Comparison of ENCODE assay signal across 9 mouse cellular contexts in genomic region chr7:19184758-19185157, GRCm38 (mm10). TPM values are rescaled to one million over a fixed set of nuclear protein-coding genes. Genes with fewer than 3 reads are reported as not detected.
DNase-seq lines count a peak whose midpoint lies in the region; ATAC-seq and TF ChIP-seq lines count a peak whose summit lies in the region.
"Had no signal": no experiment of that assay in that cellular context is flagged by ENCODE, and none has a peak within 500 bp of the region (broad histone marks: within the 10 kb centered on the region; RNA-seq: fewer than 3 reads in every experiment).

No protein-coding gene starts in this region.

- intact Hi-C loops in left cerebral cortex, adult 2 months (cut with DNase I) = no loop called here
- intact Hi-C loops in left cerebral cortex, postnatal 36 days (cut with DNase I) = no loop called here

- no peaks in the 10 kb centered on the region for H3K9me3 ChIP-seq in forebrain, embryonic 11.5 days (ENCODE audit: control insufficient read depth, low read length)
- H3K9me3 ChIP-seq in neural tube, embryonic 15.5 days (replicated peaks) = no peaks in the 10 kb centered on the region
- H3K9me3 ChIP-seq: megakaryocyte, embryonic 14.5 days had no signal

- no peak for DNase-seq in left cerebral cortex, adult 2 months (ENCODE audit: extremely low spot score in 1 of 2, low spot score in 2 of 2)
- no peak for DNase-seq in left cerebral cortex, adult 9 months (ENCODE audit: low spot score in 2 of 2)
- peak; percentile 73 for DNase-seq in forebrain, embryonic 11.5 days (ENCODE audit: low spot score)
- DNase-seq in kidney, adult 18-20 months = peak; percentile 41
- no peak for DNase-seq in ovary, postnatal 14 days (ENCODE audit: low spot score)
- DNase-seq in left cerebral cortex, postnatal 36 days (ENCODE audit: low spot score in 2 of 2) = no peak

- H3K4me3 ChIP-seq in left cerebral cortex, adult 2 months = no peak overlapping the region
- no peak overlapping the region for H3K4me3 ChIP-seq in forebrain, embryonic 11.5 days (ENCODE audit: low read depth, low read length)
- H3K4me3 ChIP-seq in neural tube, embryonic 15.5 days (replicated peaks) = no peak overlapping the region
- H3K4me3 ChIP-seq: gastrocnemius, adult 2 months; megakaryocyte, embryonic 14.5 days had no signal

- no peak for TF ChIP-seq CTCF in left cerebral cortex, adult 2 months (IDR thresholded peaks at IDR 0.05)

- no peak overlapping the region for H3K4me2 ChIP-seq in forebrain, embryonic 11.5 days (ENCODE audit: low read depth, low read length, severe bottlenecking)
- H3K4me2 ChIP-seq in neural tube, embryonic 15.5 days = no peak overlapping the region

- no peaks in the 10 kb centered on the region for H3K36me3 ChIP-seq in forebrain, embryonic 11.5 days (ENCODE audit: control insufficient read depth, insufficient read depth, low read length)
- H3K36me3 ChIP-seq in neural tube, embryonic 15.5 days = peaks cover 45% of the 10 kb centered on the region

- ATAC-seq in forebrain, embryonic 11.5 days (replicated peaks; ENCODE audit: low FRiP score) = peak; percentile 23; the same call in 1 of the 2 replicates
- ATAC-seq in neural tube, embryonic 15.5 days (ENCODE audit: low FRiP score) = peak; percentile 32; the same call in 1 of the 2 replicates

- WGBS in forebrain, embryonic 11.5 days = 85% methylated on average over 6 of the region's 6 CpGs
- WGBS in neural tube, embryonic 15.5 days = 45% methylated on average over 6 of the region's 6 CpGs

- H3K27me3 ChIP-seq in forebrain, embryonic 11.5 days (ENCODE audit: control insufficient read depth, insufficient read depth, low read length) = peaks cover 8% of the 10 kb centered on the region
- peaks cover 10% of the 10 kb centered on the region for H3K27me3 ChIP-seq in neural tube, embryonic 15.5 days (replicated peaks)
- H3K27me3 ChIP-seq: megakaryocyte, embryonic 14.5 days had no signal

- H3K4me1 ChIP-seq in forebrain, embryonic 11.5 days (replicated peaks; ENCODE audit: control insufficient read depth, insufficient read depth, low read length) = peaks cover 5% of the 10 kb centered on the region
- peaks cover 27% of the 10 kb centered on the region for H3K4me1 ChIP-seq in neural tube, embryonic 15.5 days

- H3K9ac ChIP-seq in forebrain, embryonic 11.5 days (ENCODE audit: low read length) = no peak overlapping the region
- no peak overlapping the region for H3K9ac ChIP-seq in neural tube, embryonic 15.5 days (replicated peaks)

- peak overlapping the region; percentile 71 for H3K27ac ChIP-seq in left cerebral cortex, adult 2 months
- peak overlapping the region; percentile 55 for H3K27ac ChIP-seq in forebrain, embryonic 11.5 days (ENCODE audit: low read depth, low read length)
- peak overlapping the region; percentile 57; the same call in 1 of the 2 replicates for H3K27ac ChIP-seq in neural tube, embryonic 15.5 days (replicated peaks)
- H3K27ac ChIP-seq: gastrocnemius, adult 2 months had no signal

RNA-seq across cellular contexts. Expression of gene Eml2, which starts 8.5 kb away (rescaled TPM):
- 100 to 1,000 TPM; 131 to 138 TPM for total RNA-seq in left cerebral cortex, adult 2 months (2021)
- 2.0 and 2.1 TPM in 2 replicates for polyA plus RNA-seq in forebrain, embryonic 11.5 days (2014; fragmentation: Nextera tagmentation; extraction: Ambion mirVana)
- 11.6 and 13.3 TPM in 2 replicates for polyA plus RNA-seq in neural tube, embryonic 15.5 days (2015; fragmentation: Nextera tagmentation; extraction: Ambion mirVana)
- 100 to 1,000 TPM; 124 to 156 TPM for total RNA-seq in left cerebral cortex, postnatal 36 days (2021)

RNA-seq across cellular contexts. Expression of gene Gipr, which starts 18.8 kb away (rescaled TPM):
- 1 to 10 TPM; 1.8 to 1.9 TPM for total RNA-seq in left cerebral cortex, adult 2 months (2021)
- polyA plus RNA-seq in forebrain, embryonic 11.5 days (2014; fragmentation: Nextera tagmentation; extraction: Ambion mirVana) = 0.56 and 0.75 TPM in 2 replicates
- polyA plus RNA-seq in neural tube, embryonic 15.5 days (2015; fragmentation: Nextera tagmentation; extraction: Ambion mirVana) = 1.2 and 2.1 TPM in 2 replicates
- 1 to 10 TPM in 1 of 2 experiments, under 1 TPM in 1; 0.89 to 2.6 TPM for total RNA-seq in left cerebral cortex, postnatal 36 days (2021)
- total RNA-seq: gastrocnemius, adult 2 months had no signal

RNA-seq across cellular contexts. Expression of gene Gpr4, which starts 27.6 kb away (rescaled TPM):
- total RNA-seq in left cerebral cortex, adult 2 months (2021) = 1 to 10 TPM; 2.4 to 3.8 TPM
- polyA plus RNA-seq in forebrain, embryonic 11.5 days (2014; fragmentation: Nextera tagmentation; extraction: Ambion mirVana) = 1.6 and 2.5 TPM in 2 replicates
- 3.1 and 3.3 TPM in 2 replicates for polyA plus RNA-seq in neural tube, embryonic 15.5 days (2015; fragmentation: Nextera tagmentation; extraction: Ambion mirVana)
- total RNA-seq in left cerebral cortex, postnatal 36 days (2021) = 1 to 10 TPM; 2.1 to 4.6 TPM

RNA-seq across cellular contexts. Expression of gene Snrpd2, which starts 35.2 kb away (rescaled TPM):
- 10 to 100 TPM; 69.8 to 73.3 TPM for total RNA-seq in left cerebral cortex, adult 2 months (2021)
- 154 and 158 TPM in 2 replicates for polyA plus RNA-seq in forebrain, embryonic 11.5 days (2014; fragmentation: Nextera tagmentation; extraction: Ambion mirVana)
- 122 and 124 TPM in 2 replicates for polyA plus RNA-seq in neural tube, embryonic 15.5 days (2015; fragmentation: Nextera tagmentation; extraction: Ambion mirVana)
- total RNA-seq in left cerebral cortex, postnatal 36 days (2021) = 10 to 100 TPM; 70.3 to 76.0 TPM

RNA-seq across cellular contexts. Expression of gene Qpctl, which starts 35.7 kb away (rescaled TPM):
- total RNA-seq in left cerebral cortex, adult 2 months (2021) = 10 to 100 TPM; 14.8 to 16.3 TPM
- polyA plus RNA-seq in forebrain, embryonic 11.5 days (2014; fragmentation: Nextera tagmentation; extraction: Ambion mirVana) = 13.8 and 13.9 TPM in 2 replicates
- 21.7 and 24.5 TPM in 2 replicates for polyA plus RNA-seq in neural tube, embryonic 15.5 days (2015; fragmentation: Nextera tagmentation; extraction: Ambion mirVana)
- total RNA-seq in left cerebral cortex, postnatal 36 days (2021) = 10 to 100 TPM; 14.6 to 17.3 TPM

Comparison
In these comparisons a context has a peak if more than half of its experiments do, and no peak if none do; other contexts are left out.
1. DNase-seq: peak in forebrain, embryonic 11.5 days (single experiment) and kidney, adult 18-20 months (single experiment); none in left cerebral cortex, adult 2 months (0 of 2), left cerebral cortex, adult 9 months (0 of 2), ovary, postnatal 14 days (single experiment) and left cerebral cortex, postnatal 36 days (0 of 2).
2. Peak in every context shown above with its lines, with median percentiles within 50 percentile points of each other: H3K27ac ChIP-seq.